Mouse (Mus musculus) lung, postnatal 25 days (tissue): ENCODE data around the gene Vmn2r21.
"Not testable (repeated sequence)": the region's sequence is repeated elsewhere in the genome, so short reads cannot be mapped to it uniquely, and the experiment has no call there.

Source experiments
- DNase-seq: peaks from one replicate; pipeline ENCODE4 v3.0.0; 2022; ENCODE audit warnings: low spot score

The Vmn2r21 gene

GRCm38 (mm10) chr6:123533306-123533705 is at the start of gene Vmn2r21:
Gene Vmn2r21, minus strand, starts transcription at chr6:123533406.
- not testable (repeated sequence) for DNase-seq

- not testable (repeated sequence) for DNase-seq
These were observed 41.5 kb upstream of the Vmn2r21 start for GRCm38 (mm10) chr6:123574698-123575097.

GRCm38 (mm10) chr6:123539755-123540154 is 6.5 kb upstream of the Vmn2r21 start:
- DNase-seq, result not testable (repeated sequence)

- not testable (repeated sequence) for DNase-seq
These were observed 10.8 kb downstream of the Vmn2r21 start for GRCm38 (mm10) chr6:123522263-123523011.

GRCm38 (mm10) chr6:123473045-123473444 is 60.2 kb downstream of the Vmn2r21 start:
- DNase-seq, result not testable (repeated sequence)

GRCm38 (mm10) chr6:123472458-123472987 is 60.7 kb downstream of the Vmn2r21 start:
- not testable (repeated sequence) for DNase-seq

GRCm38 (mm10) chr6:123468651-123469050 is 64.6 kb downstream of the Vmn2r21 start:
- DNase-seq, result not testable (repeated sequence)
